Mouse (Mus musculus) embryonic facial prominence, embryonic 13.5 days (tissue): ENCODE measurements around the gene Hip1r. TPM values are rescaled to one million over a fixed set of nuclear protein-coding genes. Genes with fewer than 3 reads are reported as not detected.

Source experiments
- ATAC-seq: fragments of 200-750 bp; cut with Nextera tagmentation; 2 replicates; pipeline ENCODE4 v1.8.0; 2017; ENCODE audit warnings: low read depth; ENCODE audit not compliant: insufficient number of reproducible peaks, insufficient read depth, low FRiP score, low TSS enrichment
- H3K27ac ChIP-seq: fragments of 300-500 bp; sonication (generic); 2 replicates; pipeline ENCODE4 v1.5.1; 2015; ENCODE audit warnings: moderate library complexity, mild to moderate bottlenecking, inconsistent platforms
- H3K27me3 ChIP-seq: fragments of 300-500 bp; sonication (generic); 2 replicates; pipeline ENCODE4 v1.6.1; 2015; ENCODE audit warnings: mild to moderate bottlenecking, inconsistent platforms
- H3K36me3 ChIP-seq: fragments of 300-500 bp; sonication (generic); 2 replicates; pipeline ENCODE4 v1.6.1; 2015; ENCODE audit warnings: mild to moderate bottlenecking, inconsistent platforms
- H3K4me1 ChIP-seq: fragments of 300-500 bp; sonication (generic); 2 replicates; pipeline ENCODE4 v1.6.1; 2015; ENCODE audit warnings: inconsistent platforms
- H3K4me2 ChIP-seq: fragments of 300-500 bp; sonication (generic); 2 replicates; pipeline ENCODE4 v1.6.1; 2015; ENCODE audit warnings: moderate library complexity, mild to moderate bottlenecking, inconsistent platforms
- H3K4me3 ChIP-seq: fragments of 300-500 bp; sonication (generic); 2 replicates; pipeline ENCODE4 v1.5.1; 2015; ENCODE audit warnings: mild to moderate bottlenecking, inconsistent platforms
- H3K9ac ChIP-seq: fragments of 300-500 bp; sonication (generic); 2 replicates; pipeline ENCODE4 v1.6.1; 2015; ENCODE audit warnings: mild to moderate bottlenecking, inconsistent platforms
- H3K9me3 ChIP-seq: fragments of 300-500 bp; sonication (generic); 2 replicates; pipeline ENCODE4 v1.6.1; 2016; ENCODE audit warnings: inconsistent platforms
- WGBS: fragments of 180-500 bp; shearing (Covaris S2); methylation state at CpG from one replicate; pipeline ENCODE4 v1.1.7; 2015; ENCODE audit warnings: mixed read lengths; 5-methylcytosine and 5-hydroxymethylcytosine counted together
- polyA plus RNA-seq: library from polyadenylated mRNA; unstranded; fragments of >200 nt; fragmentation: Nextera tagmentation; extraction: Ambion mirVana; gene quantifications from 2 replicates; pipeline ENCODE4 v1.2.1, GENCODE M21; 2015

Gene Hip1r
- polyA plus RNA-seq, 1 experiment from 2014 or later = 9.6 TPM

GRCm38 (mm10) chr5:123997811-123998210 lies 24.4 kb downstream of the Hip1r start:
- 86% methylated on average over 16 of the region's 16 CpGs for WGBS
- Histone ChIP-seq H3K36me3 (peaks cover 21% of the 10 kb centered on the region), H3K27me3 (no peaks in the 10 kb centered on the region), H3K4me3 (no peak overlapping the region), H3K4me2 (no peak overlapping the region), H3K4me1 (peaks cover 3% of the 10 kb centered on the region; the same call in 1 of the 2 replicates), H3K27ac (no peak overlapping the region), H3K9me3 (no peaks in the 10 kb centered on the region), H3K9ac (no peak overlapping the region)
- no peak for ATAC-seq

GRCm38 (mm10) chr5:123998370-123998769 lies 24.9 kb downstream of the Hip1r start:
- no peak for ATAC-seq
- no peak overlapping the region for H3K4me2 ChIP-seq
- 85% methylated on average over 10 of the region's 10 CpGs for WGBS
- H3K9ac ChIP-seq = no peak overlapping the region
- no peak overlapping the region for H3K27ac ChIP-seq
- H3K4me1 ChIP-seq = 0 out of 2 replicates have a peak, but pooled peaks cover 3% of the 10 kb centered on the region
- H3K9me3 ChIP-seq = no peaks in the 10 kb centered on the region
- H3K27me3 ChIP-seq = no peaks in the 10 kb centered on the region
- no peak overlapping the region for H3K4me3 ChIP-seq
- peaks cover 26% of the 10 kb centered on the region for H3K36me3 ChIP-seq

GRCm38 (mm10) chr5:124000824-124001223 lies 27.4 kb downstream of the Hip1r start:
- Histone ChIP-seq H3K27me3 (no peaks in the 10 kb centered on the region), H3K4me3 (no peak overlapping the region), H3K9ac (no peak overlapping the region), H3K9me3 (no peaks in the 10 kb centered on the region), H3K36me3 (peaks cover 46% of the 10 kb centered on the region), H3K27ac (no peak overlapping the region), H3K4me2 (no peak overlapping the region), H3K4me1 (0 out of 2 replicates have a peak, but pooled peaks cover 3% of the 10 kb centered on the region)
- peak; percentile 22; the same call in 1 of the 2 replicates for ATAC-seq
- WGBS = 15% methylated on average over 7 of the region's 7 CpGs

DNA sequence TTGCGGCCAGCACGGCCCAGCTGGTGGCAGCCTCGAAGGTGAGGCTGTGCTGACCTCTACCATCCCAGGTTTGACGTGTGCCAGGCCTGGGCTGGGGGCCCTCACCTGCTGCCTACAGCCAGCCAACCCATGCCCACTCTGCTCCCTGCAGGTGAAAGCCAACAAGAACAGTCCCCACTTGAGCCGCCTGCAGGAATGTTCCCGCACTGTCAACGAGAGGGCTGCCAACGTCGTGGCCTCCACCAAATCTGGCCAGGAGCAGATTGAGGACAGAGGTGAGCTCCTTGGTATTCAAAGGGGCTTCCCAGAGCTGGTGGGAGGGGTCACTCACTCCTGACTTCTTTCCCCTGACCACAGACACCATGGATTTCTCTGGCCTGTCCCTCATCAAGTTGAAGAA lies 27.8 kb downstream of the Hip1r start:
- Histone ChIP-seq H3K4me3 (no peak overlapping the region), H3K36me3 (peaks cover 51% of the 10 kb centered on the region), H3K27ac (no peak overlapping the region), H3K9me3 (no peaks in the 10 kb centered on the region), H3K9ac (no peak overlapping the region), H3K27me3 (no peaks in the 10 kb centered on the region), H3K4me1 (no peaks in the 10 kb centered on the region), H3K4me2 (no peak overlapping the region)
- ATAC-seq = no peak
- 64% methylated on average over 9 of the region's 9 CpGs for WGBS

DNA sequence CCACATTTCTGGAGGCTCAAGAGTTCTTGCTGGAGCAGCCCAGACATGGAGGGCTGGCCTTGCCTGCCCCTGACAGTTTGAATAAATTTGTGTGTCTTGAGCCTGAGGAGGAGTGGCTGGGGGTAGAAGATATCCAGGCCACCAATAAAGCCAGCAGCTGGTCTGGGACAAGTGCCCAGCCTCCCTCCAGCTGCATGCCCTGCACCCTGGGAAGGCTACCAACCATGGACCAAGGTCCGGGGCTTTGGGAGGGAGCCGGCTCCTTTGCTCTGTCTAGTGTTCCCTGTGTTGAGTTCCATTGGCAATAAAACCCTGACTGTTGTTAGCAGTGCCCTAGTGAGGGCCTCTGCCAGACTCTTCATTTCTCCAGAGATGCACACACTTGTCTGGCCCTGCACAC lies 29.4 kb downstream of the Hip1r start:
- Histone ChIP-seq H3K4me1 (no peaks in the 10 kb centered on the region), H3K27ac (peak overlapping the region; percentile 39; the same call in 1 of the 2 replicates)
- 87% methylated on average over 2 of the region's 2 CpGs for WGBS

DNA sequence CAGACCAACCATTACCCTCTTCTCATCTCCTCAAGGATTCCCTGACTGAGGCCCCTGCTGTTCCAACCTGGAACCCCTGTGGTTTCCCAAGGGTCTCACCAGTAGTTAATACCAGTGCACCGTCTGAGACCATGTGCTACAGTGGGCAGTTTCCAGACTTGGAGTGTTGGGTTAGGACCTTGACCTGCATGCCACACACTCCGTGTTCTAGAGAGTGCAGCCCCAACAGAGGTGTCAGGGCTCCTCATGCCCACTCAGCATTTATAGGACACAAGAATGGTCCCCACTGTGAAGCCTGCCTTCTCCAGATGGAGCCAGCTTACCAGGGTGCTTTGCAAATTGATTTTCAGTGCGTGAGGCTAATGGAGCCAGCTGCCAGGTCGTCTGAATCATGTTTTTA lies 29.9 kb downstream of the Hip1r start:
- H3K27me3 ChIP-seq = no peaks in the 10 kb centered on the region
- ATAC-seq = no peak
- peak overlapping the region; percentile 39; the same call in 1 of the 2 replicates for H3K27ac ChIP-seq
- H3K9ac ChIP-seq = no peak overlapping the region
- no peak overlapping the region for H3K4me2 ChIP-seq
- H3K4me1 ChIP-seq = no peaks in the 10 kb centered on the region
- no peaks in the 10 kb centered on the region for H3K9me3 ChIP-seq
- WGBS = 72% methylated on average over 4 of the region's 4 CpGs
- H3K4me3 ChIP-seq = no peak overlapping the region
- H3K36me3 ChIP-seq = peaks cover 66% of the 10 kb centered on the region

More for the DNA sequence above, 29.4 kb downstream of the Hip1r start:
- H3K9ac ChIP-seq = 0 out of 2 replicates have a peak overlapping the region, but pooled peaks have one; percentile 27
- H3K9me3 ChIP-seq = no peaks in the 10 kb centered on the region
- H3K36me3 ChIP-seq = peaks cover 61% of the 10 kb centered on the region
- H3K27me3 ChIP-seq = no peaks in the 10 kb centered on the region
- ATAC-seq = no peak
- no peak overlapping the region for H3K4me3 ChIP-seq
- no peak overlapping the region for H3K4me2 ChIP-seq

GRCm38 (mm10) chr5:124004356-124005150 lies 31.1 kb downstream of the Hip1r start:
- Histone ChIP-seq H3K4me1 (no peaks in the 10 kb centered on the region), H3K36me3 (peaks cover 73% of the 10 kb centered on the region), H3K27me3 (no peaks in the 10 kb centered on the region), H3K9me3 (no peaks in the 10 kb centered on the region), H3K9ac (no peak overlapping the region), H3K4me2 (no peak overlapping the region), H3K27ac (no peak overlapping the region), H3K4me3 (no peak overlapping the region)
- WGBS = 90% methylated on average over 17 of the region's 17 CpGs
- ATAC-seq = no peak

GRCm38 (mm10) chr5:124005151-124005500 lies 31.7 kb downstream of the Hip1r start:
- no peak overlapping the region for H3K4me3 ChIP-seq
- H3K36me3 ChIP-seq = peaks cover 73% of the 10 kb centered on the region
- ATAC-seq = no peak
- H3K9me3 ChIP-seq = no peaks in the 10 kb centered on the region
- H3K27ac ChIP-seq = no peak overlapping the region
- 97% methylated on average over 15 of the region's 15 CpGs for WGBS
- H3K4me2 ChIP-seq = no peak overlapping the region
- no peak overlapping the region for H3K9ac ChIP-seq
- no peaks in the 10 kb centered on the region for H3K4me1 ChIP-seq
- H3K27me3 ChIP-seq = no peaks in the 10 kb centered on the region

DNA sequence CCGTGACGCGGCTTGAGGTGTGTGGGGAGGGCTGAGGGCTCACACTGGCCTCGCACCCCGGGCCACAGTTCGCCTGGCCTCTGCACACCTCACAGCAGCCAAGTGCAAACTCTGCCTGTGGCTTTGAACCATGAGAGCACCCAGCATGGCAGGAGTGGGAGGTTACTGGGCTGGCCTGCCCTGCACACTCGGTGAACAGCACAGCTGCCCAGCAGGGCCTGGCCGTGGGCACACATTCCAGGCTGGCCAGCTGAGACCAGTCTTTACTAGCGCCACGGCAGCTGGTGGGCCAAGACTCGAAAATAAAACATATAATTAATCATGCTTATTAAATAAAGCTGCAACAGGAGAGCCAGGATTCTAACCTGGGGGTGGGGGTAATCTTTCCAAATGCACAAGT lies 32.2 kb downstream of the Hip1r start:
- H3K36me3 ChIP-seq = peaks cover 75% of the 10 kb centered on the region

DNA sequence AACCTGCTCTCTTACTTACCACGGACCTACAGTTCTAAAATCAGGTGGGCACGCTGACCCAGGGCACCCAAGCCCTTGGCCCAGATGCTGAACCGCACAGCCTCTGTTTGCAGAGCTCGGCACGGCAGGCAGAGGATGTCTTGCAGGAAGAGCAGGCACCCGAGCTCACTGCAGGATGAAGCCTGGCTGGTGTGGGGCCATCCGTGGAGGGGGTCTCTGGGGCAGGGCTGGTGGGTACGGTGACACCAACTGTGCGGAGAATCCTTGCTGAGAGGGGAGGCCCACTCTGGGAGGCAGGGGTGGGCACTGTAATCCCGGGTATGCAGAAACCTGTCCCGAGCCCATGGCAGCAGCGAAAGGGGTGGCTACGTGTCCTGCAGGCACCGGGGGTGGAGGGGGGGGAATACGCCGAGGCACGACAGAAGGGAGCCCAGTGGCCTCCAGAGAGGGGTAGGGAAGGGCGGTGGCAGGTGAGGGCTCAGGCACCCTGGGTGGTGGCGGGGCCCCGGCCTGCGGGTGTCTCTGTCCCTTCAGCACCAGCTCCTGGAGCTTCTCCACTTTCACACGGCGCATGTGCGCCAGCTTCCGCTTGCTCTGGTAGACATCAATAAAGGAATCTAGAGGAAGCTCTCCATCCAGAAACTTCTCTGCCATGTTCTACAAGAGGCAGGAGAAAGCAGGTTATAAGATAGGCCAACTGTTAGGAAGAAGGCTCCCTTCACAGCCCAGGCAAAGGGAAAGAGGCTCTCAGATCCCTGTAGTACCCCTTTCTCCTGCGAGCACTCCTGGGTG lies 32.9 kb downstream of the Hip1r start:
- H3K9ac ChIP-seq = no peak overlapping the region
- no peaks in the 10 kb centered on the region for H3K9me3 ChIP-seq
- H3K27ac ChIP-seq = no peak overlapping the region
- H3K36me3 ChIP-seq = peaks cover 75% of the 10 kb centered on the region
- peaks cover 11% of the 10 kb centered on the region for H3K4me1 ChIP-seq
- H3K27me3 ChIP-seq = no peaks in the 10 kb centered on the region
- no peak for ATAC-seq
- WGBS = 80% methylated on average over 26 of the region's 26 CpGs
- no peak overlapping the region for H3K4me3 ChIP-seq
- H3K4me2 ChIP-seq = no peak overlapping the region

More for the DNA sequence above, 32.2 kb downstream of the Hip1r start:
- Histone ChIP-seq H3K27me3 (no peaks in the 10 kb centered on the region), H3K4me1 (peaks cover 4% of the 10 kb centered on the region), H3K9ac (no peak overlapping the region), H3K4me2 (no peak overlapping the region), H3K9me3 (no peaks in the 10 kb centered on the region), H3K27ac (no peak overlapping the region), H3K4me3 (no peak overlapping the region)
- WGBS = 84% methylated on average over 11 of the region's 11 CpGs
- ATAC-seq = no peak

- H3K9ac ChIP-seq = no peak overlapping the region
- no peaks in the 10 kb centered on the region for H3K27me3 ChIP-seq
- H3K27ac ChIP-seq = no peak overlapping the region
- H3K36me3 ChIP-seq = peaks cover 75% of the 10 kb centered on the region
- no peak overlapping the region for H3K4me2 ChIP-seq
- no peak for ATAC-seq
- H3K4me3 ChIP-seq = no peak overlapping the region
- H3K4me1 ChIP-seq = peaks cover 18% of the 10 kb centered on the region
- H3K9me3 ChIP-seq = no peaks in the 10 kb centered on the region
- WGBS = 90% methylated on average over 17 of the region's 17 CpGs
Observed at GRCm38 (mm10) chr5:124006891-124007491, 33.6 kb downstream of the Hip1r start.
